Comparison of ENCODE assay signal across 21 mouse cellular contexts in the genomic region with DNA sequence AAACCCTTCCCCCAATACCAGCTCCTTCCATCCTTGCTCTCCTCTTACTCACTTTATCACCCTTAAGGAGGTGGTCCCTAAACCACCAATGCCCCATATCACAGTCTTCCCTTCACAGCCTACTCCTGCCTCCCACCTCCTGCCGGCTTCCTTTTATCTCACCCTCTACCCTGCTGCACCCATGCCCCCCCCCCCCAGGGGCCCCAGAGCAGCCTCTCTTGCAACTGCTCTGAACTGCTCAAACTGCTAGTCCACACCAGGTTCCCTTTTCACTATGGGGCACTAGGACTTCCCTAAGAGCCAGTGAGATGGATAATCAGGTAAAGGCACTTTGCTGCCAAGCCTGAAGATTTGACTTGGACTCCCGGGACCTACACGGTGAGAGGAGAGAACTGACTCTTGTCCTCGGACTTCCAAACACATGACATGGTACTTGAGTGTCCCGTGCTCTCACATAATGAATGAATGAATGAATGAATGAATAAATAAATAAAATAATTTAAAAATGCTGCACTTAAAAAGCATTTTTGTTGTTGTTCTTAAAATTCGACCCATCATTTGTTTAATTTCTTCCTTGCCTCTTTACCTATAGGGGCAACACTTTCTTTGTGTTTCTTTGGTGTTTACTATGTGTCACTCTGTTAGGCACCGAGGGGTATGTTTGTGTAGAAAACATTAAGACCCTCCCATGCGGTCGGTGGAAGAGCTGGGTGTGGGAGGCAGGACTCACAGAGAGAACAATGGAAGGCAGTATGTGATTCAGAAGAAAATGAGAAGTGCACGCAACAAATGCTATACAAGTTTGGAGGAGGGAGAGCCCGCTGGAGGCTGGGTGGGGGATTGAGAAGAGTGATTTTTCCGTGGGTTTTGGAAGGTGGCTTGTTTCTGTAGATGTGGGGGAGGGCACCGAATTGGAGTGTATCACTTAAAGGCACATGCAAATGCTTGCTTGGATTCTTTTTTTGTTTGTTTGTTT. TPM values are rescaled to one million over a fixed set of nuclear protein-coding genes. Genes with fewer than 3 reads are reported as not detected.
A peak's percentile ranks its signal among the peaks of the same experiment; 100 is the strongest.
DNase-seq lines count a peak whose midpoint lies in the region; ATAC-seq and TF ChIP-seq lines count a peak whose summit lies in the region.
"Had no signal": no experiment of that assay in that cellular context is flagged by ENCODE, and none has a peak within 500 bp of the region (broad histone marks: within the 10 kb centered on the region; RNA-seq: fewer than 3 reads in every experiment).

No protein-coding gene starts in this region.

- peaks cover 55% of the 10 kb centered on the region for H3K4me1 ChIP-seq in erythroblast, embryonic 14.5 days (ENCODE audit: control insufficient read depth)
- peaks cover 10 to 43% of the 10 kb centered on the region in 2 experiments; a peak in 3 of 4 replicates for H3K4me1 ChIP-seq in liver, embryonic 14.5 days (replicated peaks; ENCODE audit: control insufficient read depth in 2 of 2, insufficient read depth in 2 of 2, low read length in 1 of 2)

- peaks cover 14% of the 10 kb centered on the region for H3K36me3 ChIP-seq in erythroblast, embryonic 14.5 days (ENCODE audit: control insufficient read depth)
- no peaks in the 10 kb centered on the region for H3K36me3 ChIP-seq in liver, embryonic 14.5 days (replicated peaks; ENCODE audit: control insufficient read depth, insufficient read depth, low read depth)
- H3K36me3 ChIP-seq: embryonic facial prominence, embryonic 15.5 days; hindbrain, embryonic 13.5 days; midbrain, embryonic 10.5 days had no signal

- H3K9ac ChIP-seq in liver, embryonic 14.5 days (replicated peaks), result peak overlapping the region; percentile 31
- H3K9ac ChIP-seq: embryonic facial prominence, embryonic 15.5 days; hindbrain, embryonic 13.5 days had no signal

- peaks cover 2% of the 10 kb centered on the region; the same call in 1 of the 2 replicates for H3K27me3 ChIP-seq in erythroblast, embryonic 14.5 days (ENCODE audit: control insufficient read depth)
- no peaks in the 10 kb centered on the region for H3K27me3 ChIP-seq in liver, embryonic 14.5 days (ENCODE audit: control insufficient read depth, insufficient read depth, low read length)

- no peak for ATAC-seq in erythroblast, adult 5-6 weeks (replicated peaks; ENCODE audit: low FRiP score, poor library complexity, severe bottlenecking)
- ATAC-seq in common myeloid progenitor, adult 5-6 weeks (replicated peaks; ENCODE audit: low read depth, poor library complexity, severe bottlenecking), result 0 out of 2 replicates have a peak, but pooled peaks have one; percentile 7
- peak; percentile 40 for ATAC-seq in liver, embryonic 14.5 days (ENCODE audit: insufficient read depth)
- ATAC-seq: inflammation-experienced regulatory T-cells, adult 6 months had no signal

- H3K27ac ChIP-seq in liver, embryonic 14.5 days, result peak overlapping the region; percentile 59
- H3K27ac ChIP-seq: left cerebral cortex, adult 2 months had no signal

- peak in 2 of 3 experiments; percentile 41 for DNase-seq in liver, embryonic 14.5 days (ENCODE audit: low read depth in 3 of 3, low spot score in 3 of 3)
- peak; percentile 39 for DNase-seq in thymus, postnatal 0 days (ENCODE audit: low spot score)
- no peak for DNase-seq in adrenal gland, postnatal 14 days
- DNase-seq in adrenal gland, adult 2 months, result no peak
- no peak for DNase-seq in right cerebral cortex, adult 2 months (ENCODE audit: low spot score in 2 of 2)
- DNase-seq: adrenal gland, adult 8-10 months; cerebellum, adult 11-12 months; cerebellum, postnatal 14 days; gastrocnemius, postnatal 10 days; heart, postnatal 14 days; kidney, adult 8-10 months; kidney, postnatal 25 days; lung, adult 2 months had no signal

- TF ChIP-seq CTCF in liver, embryonic 14.5 days (IDR thresholded peaks at IDR 0.05; ENCODE audit: low read depth), result no peak

- H3K4me2 ChIP-seq in liver, embryonic 14.5 days (ENCODE audit: low read depth), result peak overlapping the region; percentile 70
- H3K4me2 ChIP-seq: hindbrain, embryonic 13.5 days had no signal

- WGBS in liver, embryonic 14.5 days (ENCODE audit: insufficient replicate concordance), result 19% methylated on average over 13 of the region's 13 CpGs

- H3K4me3 ChIP-seq in erythroblast, embryonic 14.5 days (replicated peaks), result peak overlapping the region; percentile 48
- H3K4me3 ChIP-seq in liver, embryonic 14.5 days (ENCODE audit: insufficient read depth in 1 of 2, low read depth in 2 of 2, low read length in 2 of 2), result peak overlapping the region; percentile 30 to 56
- H3K4me3 ChIP-seq: embryonic facial prominence, embryonic 15.5 days; hindbrain, embryonic 13.5 days; left cerebral cortex, adult 2 months had no signal

- TF ChIP-seq EP300 in liver, embryonic 14.5 days (IDR thresholded peaks at IDR 0.05; ENCODE audit: low read depth), result peak; percentile 52; the same call in 1 of the 2 replicates

- peaks cover 8% of the 10 kb centered on the region for H3K9me3 ChIP-seq in erythroblast, embryonic 14.5 days (ENCODE audit: control insufficient read depth, low read length)
- no peaks in the 10 kb centered on the region for H3K9me3 ChIP-seq in liver, embryonic 14.5 days (ENCODE audit: control insufficient read depth, low read length)
- H3K9me3 ChIP-seq: embryonic facial prominence, embryonic 15.5 days; hindbrain, embryonic 13.5 days; midbrain, embryonic 10.5 days had no signal

RNA-seq across cellular contexts. Expression of a gene that starts 2.4 kb away (rescaled TPM):
- 0.69 and 0.96 TPM in 2 replicates for polyA plus RNA-seq in erythroblast, embryonic 14.5 days (2012)
- total RNA-seq in erythroblast, adult 5-6 weeks (2015; ENCODE audit: low replicate concordance), result 12.3 and 18.6 TPM in 2 replicates
- 11.0 and 12.2 TPM in 2 replicates for total RNA-seq in erythroblast, adult 5-6 weeks (2017; ENCODE audit: low replicate concordance)
- total RNA-seq in common myeloid progenitor, adult 5-6 weeks (2017), result 40.6 and 45.8 TPM in 2 replicates
- polyA plus RNA-seq in liver, embryonic 14.5 days (2012; rRNA removed), result 12.3 and 14.3 TPM in 2 replicates
- 12.6 and 14.7 TPM in 2 replicates for polyA plus RNA-seq in liver, embryonic 14.5 days (2014; fragmentation: Nextera tagmentation; extraction: Ambion mirVana)
- 30.7 and 35.4 TPM in 2 replicates for polyA plus RNA-seq in thymus, postnatal 0 days (2015; fragmentation: Nextera tagmentation; extraction: Ambion mirVana)
- 37.8 and 39.9 TPM in 2 replicates for total RNA-seq in adrenal gland, postnatal 14 days (2021)
- 10 to 100 TPM; 26.0 to 36.3 TPM for total RNA-seq in adrenal gland, adult 2 months (2021)
- polyA plus RNA-seq in adrenal gland, adult 2 months (2012; rRNA removed), result 16.4 and 18.9 TPM in 2 replicates

Comparison
In these comparisons a context has a peak if more than half of its experiments do, and no peak if none do; other contexts are left out.
1. DNase-seq: peak in liver, embryonic 14.5 days (2 of 3) and thymus, postnatal 0 days (single experiment); none in adrenal gland, postnatal 14 days (single experiment), adrenal gland, adult 2 months (single experiment) and right cerebral cortex, adult 2 months (0 of 2).